Mouse (Mus musculus) CH12F3 (cell line): Measurements from ENCODE around the gene Kif6.

Experiments
- in situ Hi-C: fragments of 300-500 bp; cut with MboI; formaldehyde crosslinking; loops from 2 replicates; pipeline ENCODE4 v1.14.3; 2020; ENCODE audit warnings: low sequenced_read_pairs

The Kif6 gene

GRCm38 (mm10) chr17:49736364-49736763, 121.4 kb downstream of the Kif6 start:
- in situ Hi-C loops = no loop called here

- in situ Hi-C loops = no loop called here
These were observed 122.4 kb downstream of the Kif6 start for GRCm38 (mm10) chr17:49737217-49737774.

GRCm38 (mm10) chr17:49738351-49738750, 123.4 kb downstream of the Kif6 start:
- in situ Hi-C loops = no loop called here

GRCm38 (mm10) chr17:49739896-49740679, 125.2 kb downstream of the Kif6 start:
- in situ Hi-C loops = no loop called here

- in situ Hi-C loops = no loop called here
These were observed 126.2 kb downstream of the Kif6 start for GRCm38 (mm10) chr17:49741172-49741571.

- in situ Hi-C loops = no loop called here
These were observed 127.0 kb downstream of the Kif6 start for GRCm38 (mm10) chr17:49741927-49742326.

- in situ Hi-C loops = no loop called here
These were observed 128.9 kb downstream of the Kif6 start for GRCm38 (mm10) chr17:49743580-49744463.

GRCm38 (mm10) chr17:49750889-49751324, 136.0 kb downstream of the Kif6 start:
- in situ Hi-C loops = no loop called here

- in situ Hi-C loops = no loop called here
These were observed 138.9 kb downstream of the Kif6 start for GRCm38 (mm10) chr17:49753874-49754273.

- in situ Hi-C loops = no loop called here
These were observed 141.9 kb downstream of the Kif6 start for GRCm38 (mm10) chr17:49756862-49757261.

GRCm38 (mm10) chr17:49759047-49759446, 144.1 kb downstream of the Kif6 start:
- in situ Hi-C loops = no loop called here

- in situ Hi-C loops = no loop called here
These were observed 146.3 kb downstream of the Kif6 start for GRCm38 (mm10) chr17:49761260-49761659.

GRCm38 (mm10) chr17:49761838-49762237, 146.9 kb downstream of the Kif6 start:
- in situ Hi-C loops = no loop called here

GRCm38 (mm10) chr17:49764963-49765362, 150.0 kb downstream of the Kif6 start:
- in situ Hi-C loops = no loop called here

- in situ Hi-C loops = no loop called here
These were observed 152.9 kb downstream of the Kif6 start for GRCm38 (mm10) chr17:49767717-49768370.

GRCm38 (mm10) chr17:49771703-49772315, 156.9 kb downstream of the Kif6 start:
- in situ Hi-C loops = no loop called here

GRCm38 (mm10) chr17:49777115-49777839, 162.3 kb downstream of the Kif6 start:
- in situ Hi-C loops = no loop called here

GRCm38 (mm10) chr17:49779066-49779465, 164.1 kb downstream of the Kif6 start:
- in situ Hi-C loops = no loop called here

- in situ Hi-C loops = no loop called here
These were observed 164.6 kb downstream of the Kif6 start for GRCm38 (mm10) chr17:49779576-49779975.

- in situ Hi-C loops = no loop called here
These were observed 170.9 kb downstream of the Kif6 start for GRCm38 (mm10) chr17:49785851-49786250.
